Mouse (Mus musculus) limb, embryonic 12.5 days (tissue): ENCODE measurements around the gene Msi2. TPM values are rescaled to one million over a fixed set of nuclear protein-coding genes. Genes with fewer than 3 reads are reported as not detected.

ENCODE experiments used
- ATAC-seq: fragments of 200-750 bp; cut with Nextera tagmentation; 2 replicates; pipeline ENCODE4 v1.8.0; 2017; ENCODE audit warnings: low read depth, moderate TSS enrichment; ENCODE audit not compliant: insufficient number of reproducible peaks, insufficient read depth, low FRiP score, low TSS enrichment
- H3K27ac ChIP-seq: fragments of 300-500 bp; sonication (generic); 2 replicates; pipeline ENCODE4 v1.5.1; 2016; ENCODE audit warnings: mild to moderate bottlenecking, moderate library complexity
- H3K27me3 ChIP-seq: fragments of 300-500 bp; sonication (generic); 2 replicates; pipeline ENCODE4 v1.6.1; 2016; ENCODE audit warnings: mild to moderate bottlenecking, moderate library complexity
- H3K36me3 ChIP-seq: fragments of 300-500 bp; sonication (generic); 2 replicates; pipeline ENCODE4 v1.6.1; 2016; ENCODE audit warnings: mild to moderate bottlenecking, moderate library complexity
- H3K4me1 ChIP-seq: fragments of 300-500 bp; sonication (generic); replicated peaks from 2 replicates; pipeline ENCODE4 v1.6.1; 2016
- H3K4me2 ChIP-seq: fragments of 300-500 bp; sonication (generic); 2 replicates; pipeline ENCODE4 v1.6.1; 2016; ENCODE audit warnings: mild to moderate bottlenecking, moderate library complexity
- H3K4me3 ChIP-seq: fragments of 300-500 bp; sonication (generic); replicated peaks from 2 replicates; pipeline ENCODE4 v1.5.1; 2016; ENCODE audit warnings: mild to moderate bottlenecking
- H3K9ac ChIP-seq: fragments of 300-500 bp; sonication (generic); replicated peaks from 2 replicates; pipeline ENCODE4 v1.6.1; 2016; ENCODE audit warnings: mild to moderate bottlenecking, moderate library complexity
- H3K9me3 ChIP-seq: fragments of 300-500 bp; sonication (generic); 2 replicates; pipeline ENCODE4 v1.6.1; 2016; ENCODE audit warnings: mild to moderate bottlenecking, moderate library complexity
- WGBS: fragments of 180-500 bp; shearing (Covaris S2); methylation state at CpG from one replicate; pipeline ENCODE4 v1.1.7; 2016; 5-methylcytosine and 5-hydroxymethylcytosine counted together
- polyA plus RNA-seq: library from polyadenylated mRNA; unstranded; fragments of >200 nt; fragmentation: Nextera tagmentation; extraction: Ambion mirVana; gene quantifications from 2 replicates; pipeline ENCODE4 v1.2.1, GENCODE M21; 2016

Msi2 gene
- polyA plus RNA-seq, 1 experiment from 2014 or later = 24.0 TPM

DNA sequence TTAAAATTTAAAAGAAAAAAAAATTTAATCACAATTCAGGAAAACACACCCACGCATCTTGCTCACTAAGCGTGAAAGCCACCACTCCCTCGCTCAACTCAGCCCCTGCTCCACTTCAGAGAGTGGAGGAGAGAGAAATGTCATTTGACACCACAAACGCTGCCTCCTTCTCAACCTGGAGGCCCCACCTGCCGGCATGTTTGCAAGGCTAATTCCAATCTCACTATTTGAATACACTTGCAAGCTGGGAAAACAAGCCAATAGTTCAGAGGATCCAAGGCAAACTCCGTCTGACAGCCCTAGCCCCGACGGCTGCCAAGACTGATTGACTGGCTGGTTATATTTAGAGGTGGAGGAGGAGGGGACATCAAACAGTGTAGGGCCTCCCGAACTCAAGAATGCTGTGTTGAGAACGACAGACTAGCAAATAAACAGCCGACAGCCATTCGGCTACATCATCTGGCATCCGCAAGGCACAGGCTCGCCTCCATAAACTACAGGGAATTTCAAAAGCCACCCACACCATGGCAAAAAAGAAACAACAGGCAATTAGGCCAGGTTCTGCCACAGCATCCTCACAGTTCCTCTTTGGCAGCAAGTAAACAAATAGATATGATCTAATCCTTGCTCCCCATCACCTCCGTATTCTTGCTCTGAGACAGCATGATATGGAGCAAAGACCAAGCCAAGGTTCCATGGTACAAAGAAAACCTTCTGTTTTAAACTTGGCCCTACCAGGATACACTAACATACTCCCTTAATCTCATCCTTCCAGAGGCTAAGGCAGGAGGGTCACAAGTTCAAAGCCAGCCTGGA lies 97.9 kb downstream of the Msi2 start:
- H3K9me3 ChIP-seq = no peaks in the 10 kb centered on the region
- H3K27me3 ChIP-seq = no peaks in the 10 kb centered on the region
- H3K4me2 ChIP-seq = peak overlapping the region; percentile 39
- 4% methylated on average over 15 of the region's 15 CpGs for whole genome bisulfite sequencing
- H3K9ac ChIP-seq = no peak overlapping the region
- no peak overlapping the region for H3K4me3 ChIP-seq
- H3K4me1 ChIP-seq = peaks cover 66% of the 10 kb centered on the region
- H3K27ac ChIP-seq = 0 out of 2 replicates have a peak overlapping the region, but pooled peaks have one; percentile 25
- ATAC-seq = peak; percentile 46
- H3K36me3 ChIP-seq = 0 out of 2 replicates have a peak, but pooled peaks cover 4% of the 10 kb centered on the region

- no peak overlapping the region for H3K27ac ChIP-seq
- H3K27me3 ChIP-seq = no peaks in the 10 kb centered on the region
- no peak overlapping the region for H3K9ac ChIP-seq
- H3K9me3 ChIP-seq = no peaks in the 10 kb centered on the region
- peaks cover 59% of the 10 kb centered on the region for H3K4me1 ChIP-seq
- WGBS = 45% methylated on average over 9 of the region's 9 CpGs
- peak overlapping the region; percentile 39; the same call in 1 of the 2 replicates for H3K4me2 ChIP-seq
- H3K36me3 ChIP-seq = 0 out of 2 replicates have a peak, but pooled peaks cover 4% of the 10 kb centered on the region
- ATAC-seq = no peak
- no peak overlapping the region for H3K4me3 ChIP-seq
These were observed 98.7 kb downstream of the Msi2 start for GRCm38 (mm10) chr11:88619468-88620157.

GRCm38 (mm10) chr11:88618732-88619309 lies 99.5 kb downstream of the Msi2 start:
- Histone ChIP-seq H3K36me3 (peaks cover 5% of the 10 kb centered on the region; the same call in 1 of the 2 replicates), H3K27ac (0 out of 2 replicates have a peak overlapping the region, but pooled peaks have one; percentile 25), H3K4me3 (no peak overlapping the region), H3K27me3 (no peaks in the 10 kb centered on the region), H3K4me1 (peaks cover 56% of the 10 kb centered on the region), H3K9ac (no peak overlapping the region), H3K4me2 (no peak overlapping the region), H3K9me3 (no peaks in the 10 kb centered on the region)
- ATAC-seq = no peak
- 39% methylated on average over 9 of the region's 9 CpGs for WGBS

GRCm38 (mm10) chr11:88618005-88618501 lies 100.3 kb downstream of the Msi2 start:
- 85% methylated on average over 16 of the region's 16 CpGs for WGBS
- no peaks in the 10 kb centered on the region for H3K27me3 ChIP-seq
- H3K9me3 ChIP-seq = no peaks in the 10 kb centered on the region
- no peak for ATAC-seq
- no peak overlapping the region for H3K9ac ChIP-seq
- H3K36me3 ChIP-seq = peaks cover 8% of the 10 kb centered on the region; the same call in 1 of the 2 replicates
- H3K4me3 ChIP-seq = no peak overlapping the region
- H3K4me1 ChIP-seq = peaks cover 52% of the 10 kb centered on the region
- H3K4me2 ChIP-seq = no peak overlapping the region
- H3K27ac ChIP-seq = no peak overlapping the region

- WGBS = 89% methylated on average over 11 of the region's 11 CpGs
- H3K36me3 ChIP-seq = peaks cover 8% of the 10 kb centered on the region; the same call in 1 of the 2 replicates
These were observed 100.9 kb downstream of the Msi2 start for GRCm38 (mm10) chr11:88617380-88617779.

DNA sequence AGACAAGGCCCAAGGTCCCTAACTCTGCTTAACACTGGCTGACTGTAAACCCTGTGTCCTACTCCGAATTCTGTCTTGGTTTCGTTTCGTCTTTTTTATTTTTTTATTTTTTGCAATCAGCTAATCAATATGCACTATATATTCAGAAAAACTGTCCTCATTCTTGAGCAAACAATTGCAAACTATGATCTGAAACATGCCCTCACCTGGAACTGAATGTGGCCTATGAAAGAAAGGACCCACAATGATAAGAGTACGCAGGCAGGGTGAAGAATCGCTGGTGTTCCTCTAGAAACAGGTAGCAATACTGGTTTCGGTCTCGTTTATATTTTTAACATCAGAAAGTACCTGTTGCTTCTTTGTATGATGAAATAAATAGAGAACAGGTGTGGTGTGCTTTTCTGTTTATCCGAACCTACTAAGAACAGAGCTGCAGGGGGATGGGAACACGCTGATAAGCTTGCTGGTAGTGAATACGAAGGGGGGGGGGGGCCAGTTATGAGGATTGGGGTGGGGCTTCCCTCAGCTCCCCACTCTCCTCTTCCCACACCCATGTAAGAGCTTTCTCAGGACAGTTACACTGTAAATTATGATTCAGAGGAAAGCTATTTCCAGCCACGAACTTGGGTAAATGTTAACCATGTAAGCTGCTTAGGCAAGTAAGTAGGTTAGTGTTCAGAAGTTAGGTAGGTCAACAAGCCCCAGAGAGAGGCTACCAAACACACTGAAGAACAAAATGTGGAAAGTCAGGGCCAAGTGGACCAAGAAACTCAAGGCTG lies 103.6 kb downstream of the Msi2 start:
- WGBS = 84% methylated on average over 11 of the region's 11 CpGs
- Histone ChIP-seq H3K27me3 (peaks cover 4% of the 10 kb centered on the region), H3K4me1 (peaks cover 24% of the 10 kb centered on the region), H3K9me3 (no peaks in the 10 kb centered on the region), H3K4me3 (no peak overlapping the region), H3K4me2 (no peak overlapping the region), H3K27ac (no peak overlapping the region), H3K36me3 (peaks cover 8% of the 10 kb centered on the region; the same call in 1 of the 2 replicates), H3K9ac (no peak overlapping the region)
- no peak for ATAC-seq

More at GRCm38 (mm10) chr11:88617380-88617779, 100.9 kb downstream of the Msi2 start:
- ATAC-seq = no peak
- H3K4me1 ChIP-seq = peaks cover 47% of the 10 kb centered on the region
- H3K27ac ChIP-seq = no peak overlapping the region
- H3K9ac ChIP-seq = no peak overlapping the region
- no peak overlapping the region for H3K4me3 ChIP-seq
- H3K4me2 ChIP-seq = no peak overlapping the region
- peaks cover 4% of the 10 kb centered on the region for H3K27me3 ChIP-seq
- H3K9me3 ChIP-seq = no peaks in the 10 kb centered on the region

DNA sequence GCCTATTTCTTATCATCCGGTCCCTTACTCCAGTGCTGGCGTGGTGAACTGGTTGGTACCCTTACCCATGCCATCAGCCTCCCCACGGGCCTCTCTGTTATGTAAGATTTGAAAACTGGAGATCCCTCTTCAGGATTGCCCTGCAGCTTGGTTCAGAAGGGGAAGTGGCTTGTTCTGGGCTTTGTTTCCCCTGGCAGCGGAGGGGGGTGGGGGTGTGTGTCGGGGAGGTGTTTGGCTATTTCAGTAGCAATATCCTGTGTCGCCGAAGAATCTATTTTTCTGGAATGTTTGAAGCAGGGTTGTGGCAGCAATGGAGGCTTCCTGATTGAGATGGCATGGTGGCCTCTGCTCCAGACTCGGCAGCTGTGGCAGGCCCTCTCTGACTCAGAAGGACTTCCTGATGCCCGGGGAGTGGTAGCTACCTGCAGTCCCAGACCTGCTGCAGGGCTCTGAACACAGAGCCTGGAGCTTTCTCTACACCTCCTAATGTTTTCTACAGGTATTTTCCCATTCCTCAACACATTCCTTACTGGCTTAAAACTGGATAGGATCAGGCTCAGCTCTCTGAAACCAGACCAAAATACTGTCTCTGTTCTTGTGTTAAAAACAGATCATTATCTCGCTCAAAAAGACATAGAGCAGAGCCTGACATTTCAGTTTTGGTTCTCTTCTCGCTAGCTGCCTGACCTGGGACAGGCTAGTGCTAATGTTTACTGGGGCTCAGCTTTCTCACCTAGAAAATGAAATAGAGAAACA lies 104.4 kb downstream of the Msi2 start:
- peaks cover 24% of the 10 kb centered on the region for H3K4me1 ChIP-seq
- no peak overlapping the region for H3K4me2 ChIP-seq
- no peaks in the 10 kb centered on the region for H3K9me3 ChIP-seq
- H3K9ac ChIP-seq = no peak overlapping the region
- no peak overlapping the region for H3K27ac ChIP-seq
- WGBS = 76% methylated on average over 11 of the region's 11 CpGs
- H3K4me3 ChIP-seq = no peak overlapping the region
- H3K27me3 ChIP-seq = peaks cover 4% of the 10 kb centered on the region
- no peak for ATAC-seq
- H3K36me3 ChIP-seq = peaks cover 8% of the 10 kb centered on the region; the same call in 1 of the 2 replicates

- Histone ChIP-seq H3K4me1 (peaks cover 24% of the 10 kb centered on the region), H3K9me3 (no peaks in the 10 kb centered on the region), H3K4me3 (no peak overlapping the region), H3K27ac (no peak overlapping the region), H3K27me3 (peaks cover 4% of the 10 kb centered on the region), H3K4me2 (no peak overlapping the region), H3K9ac (no peak overlapping the region), H3K36me3 (peaks cover 8% of the 10 kb centered on the region; the same call in 1 of the 2 replicates)
- 91% methylated on average over 6 of the region's 6 CpGs for WGBS
- no peak for ATAC-seq
These were observed 105.3 kb downstream of the Msi2 start for GRCm38 (mm10) chr11:88613008-88613407.

GRCm38 (mm10) chr11:88612141-88612540 lies 106.2 kb downstream of the Msi2 start:
- 95% methylated on average over 7 of the region's 7 CpGs for WGBS
- no peaks in the 10 kb centered on the region for H3K9me3 ChIP-seq
- no peak overlapping the region for H3K4me2 ChIP-seq
- H3K27me3 ChIP-seq = peaks cover 5% of the 10 kb centered on the region
- H3K36me3 ChIP-seq = peaks cover 8% of the 10 kb centered on the region; the same call in 1 of the 2 replicates
- no peak for ATAC-seq
- peaks cover 24% of the 10 kb centered on the region for H3K4me1 ChIP-seq
- H3K27ac ChIP-seq = no peak overlapping the region
- no peak overlapping the region for H3K4me3 ChIP-seq
- H3K9ac ChIP-seq = no peak overlapping the region

- Histone ChIP-seq H3K9ac (no peak overlapping the region), H3K4me1 (peaks cover 24% of the 10 kb centered on the region)
- 92% methylated on average over 6 of the region's 6 CpGs for WGBS
These were observed 107.5 kb downstream of the Msi2 start for GRCm38 (mm10) chr11:88610809-88611208.

More at GRCm38 (mm10) chr11:88610809-88611208, 107.5 kb downstream of the Msi2 start:
- H3K4me2 ChIP-seq = no peak overlapping the region
- no peaks in the 10 kb centered on the region for H3K9me3 ChIP-seq
- H3K4me3 ChIP-seq = no peak overlapping the region
- ATAC-seq = no peak
- peaks cover 10% of the 10 kb centered on the region for H3K27me3 ChIP-seq
- H3K36me3 ChIP-seq = peaks cover 4% of the 10 kb centered on the region; the same call in 1 of the 2 replicates
- H3K27ac ChIP-seq = no peak overlapping the region
